Mouse (Mus musculus) B cell, adult 62 days (primary cell): ENCODE data around the gene Cdc42ep2. TPM values are rescaled to one million over a fixed set of nuclear protein-coding genes. Genes with fewer than 3 reads are reported as not detected.

Experiments used
- total RNA-seq: library from RNA; stranded (reverse); gene quantifications from 4 replicates; pipeline ENCODE4 v1.2.4, GENCODE M21; 2023

The Cdc42ep2 gene
- total RNA-seq = 0.15 to 0.43 TPM (median 0.15 TPM) in 3 of 4 replicates, not detected in the other

DNA sequence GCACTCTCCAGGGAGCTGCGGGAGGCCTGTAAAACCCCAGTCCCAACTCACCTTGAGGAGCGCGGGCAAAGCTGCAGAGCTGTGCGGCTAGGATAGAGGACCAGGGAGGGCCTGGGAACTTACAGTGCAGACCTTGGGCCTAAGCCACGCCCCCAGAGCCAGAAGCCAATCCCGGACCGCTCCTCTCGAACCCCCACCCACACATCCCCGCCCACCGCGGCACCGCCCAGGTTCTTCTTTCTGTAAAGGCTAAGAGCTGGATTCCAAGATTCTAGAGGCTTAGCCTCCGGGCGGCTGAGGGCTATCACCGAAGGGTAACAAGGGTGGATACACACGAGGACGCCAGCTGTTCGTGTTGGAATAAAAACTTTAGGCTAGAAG is at the start of gene Cdc42ep2:
Gene Cdc42ep2, minus strand, starts transcription at position 104 of the 381 bp plus-strand sequence.

DNA sequence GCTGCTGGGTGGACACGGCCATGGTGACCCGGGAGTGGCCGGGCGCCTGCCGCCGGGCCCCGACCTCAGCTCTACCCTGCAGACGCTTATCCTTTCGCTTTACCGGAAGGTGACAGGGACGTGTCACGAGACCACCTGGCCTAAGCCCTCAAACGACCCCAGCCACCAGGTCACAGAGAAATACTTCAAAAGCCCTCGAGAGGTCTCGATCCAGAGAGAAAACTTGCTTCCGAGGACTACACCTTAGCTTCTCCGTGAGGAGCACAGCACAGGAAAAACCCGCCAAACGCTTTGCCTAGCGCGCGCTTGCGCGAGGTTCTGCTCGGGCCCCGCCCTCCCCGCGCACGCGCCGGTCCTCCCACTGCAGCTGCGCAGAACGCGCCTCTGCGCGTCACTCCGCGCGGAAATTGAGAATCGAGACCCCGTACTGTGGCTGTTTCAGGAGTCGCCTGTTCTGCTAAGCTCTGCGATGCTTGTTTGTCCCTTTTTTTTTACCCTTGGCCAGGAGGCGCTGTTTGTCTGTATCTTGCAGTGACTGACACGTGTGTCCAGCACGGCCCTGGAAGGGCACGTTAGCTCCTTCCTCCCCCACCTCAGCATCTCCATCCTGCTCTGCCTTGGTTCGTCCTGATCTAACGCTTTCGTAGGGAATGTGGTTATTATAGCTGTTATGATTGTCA is 39.4 kb upstream of the Cdc42ep2 start, which contains the start of gene Pola2:
Gene Pola2, minus strand, starts transcription at position 320 of the 680 bp plus-strand sequence.

DNA sequence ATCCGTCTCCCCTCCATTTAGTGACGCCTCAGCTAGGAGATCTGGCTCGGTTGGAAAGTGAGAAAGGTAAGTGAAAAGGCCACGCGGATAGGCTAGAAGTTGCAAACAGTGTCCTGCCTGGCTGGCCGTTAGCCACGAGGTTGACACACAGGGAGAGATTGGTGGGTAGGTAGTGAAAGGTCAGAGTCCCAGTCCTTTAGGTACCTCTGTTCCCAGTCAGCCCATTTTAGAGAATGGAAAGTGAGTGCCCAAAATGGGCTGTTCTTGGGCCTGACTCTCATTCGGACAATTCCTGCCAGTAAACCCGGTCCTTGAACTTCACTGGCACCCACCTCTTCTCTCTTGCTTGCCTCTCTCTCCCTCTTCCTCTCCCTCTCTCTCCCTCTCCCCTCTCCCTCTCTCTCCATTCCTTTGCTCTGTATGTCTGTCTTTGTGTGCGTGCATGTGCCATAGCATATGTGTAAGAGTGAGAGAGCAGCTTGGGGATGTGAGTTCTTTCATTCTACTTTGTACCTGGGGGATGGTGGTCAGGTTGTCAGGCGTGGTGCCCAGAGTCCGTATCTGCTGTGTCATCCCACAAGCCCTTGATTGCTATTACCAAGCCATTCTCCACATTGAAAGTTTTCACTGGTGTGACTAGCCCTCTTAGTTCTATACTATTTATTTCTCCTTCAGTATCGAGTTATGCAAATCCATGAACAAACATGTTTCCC is 11.5 kb downstream of the Cdc42ep2 start, which contains the start of gene Dpf2:
Gene Dpf2, minus strand, starts transcription at position 4 of the 713 bp plus-strand sequence.

DNA sequence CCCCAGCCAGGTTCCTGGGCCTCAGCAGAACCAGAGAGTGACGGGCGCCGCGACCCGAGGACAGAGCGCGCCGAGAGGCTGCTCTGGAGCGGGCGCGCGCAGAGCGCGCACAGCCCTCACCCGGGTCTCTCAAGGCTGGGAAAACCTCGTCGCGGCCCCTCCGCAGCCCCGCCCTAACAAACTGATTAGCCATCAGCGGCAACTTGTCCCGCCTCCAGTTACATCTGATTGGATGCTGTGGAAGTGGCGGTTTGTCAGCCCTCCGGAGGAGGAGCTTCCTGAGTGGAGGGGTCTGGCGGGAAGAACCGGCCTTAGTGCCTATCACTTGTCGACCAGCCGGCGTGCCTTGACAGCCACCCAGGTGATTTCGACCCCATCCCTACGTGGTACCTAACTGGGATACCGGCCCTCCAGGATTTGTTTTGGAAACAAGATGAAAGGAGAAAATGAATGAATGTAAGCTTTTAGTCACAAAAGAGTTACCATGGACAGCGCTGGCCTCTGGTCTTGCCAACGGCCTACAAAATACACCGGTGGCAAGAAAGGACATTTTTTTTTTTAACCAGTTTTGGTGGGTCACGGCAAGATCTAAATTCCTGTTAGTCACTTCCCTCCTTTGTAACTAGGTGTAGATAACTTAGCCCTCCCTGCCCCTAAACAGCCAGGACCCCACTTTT is 30.5 kb downstream of the Cdc42ep2 start, which contains the start of gene Tigd3:
Gene Tigd3, minus strand, starts transcription at position 148 of the 677 bp plus-strand sequence.

DNA sequence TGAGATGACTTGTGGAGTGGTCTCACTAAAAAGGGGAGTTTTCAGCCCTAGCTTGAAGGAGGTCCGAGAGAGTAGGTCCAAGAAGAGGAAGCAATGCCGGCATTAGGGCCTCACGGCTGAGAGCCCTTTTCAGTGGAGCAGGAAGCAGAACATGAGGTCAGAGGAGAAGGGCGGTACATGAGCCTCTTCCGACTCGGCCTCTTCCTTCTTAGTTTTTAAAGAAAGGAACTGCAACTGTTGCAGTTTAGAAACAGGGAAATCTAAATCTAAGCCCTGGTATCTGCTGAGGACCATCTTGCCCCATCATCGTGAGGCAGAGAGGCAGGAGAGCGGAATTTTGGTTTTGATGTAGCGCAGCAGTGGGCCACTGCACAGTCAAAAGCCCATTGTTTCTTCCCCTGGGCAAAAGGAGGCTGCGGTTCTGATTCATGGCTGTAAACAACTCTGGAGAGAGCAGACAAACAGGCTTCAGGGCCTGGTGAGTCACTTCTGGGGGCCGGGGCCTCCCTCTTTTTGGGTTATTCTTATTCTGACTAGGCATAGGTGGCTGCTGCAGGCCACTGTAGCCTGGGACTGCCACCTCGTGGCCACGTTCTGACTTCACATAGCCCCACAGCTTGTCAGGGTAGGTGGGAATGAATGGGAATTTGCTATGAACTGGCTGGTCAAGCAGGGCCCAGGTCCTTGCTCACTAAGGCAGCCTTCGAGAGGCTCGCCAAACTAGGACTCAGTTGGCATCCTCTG is 46.8 kb downstream of the Cdc42ep2 start, which contains the start of gene Slc25a45:
Gene Slc25a45, plus strand, starts transcription at position 191 of the 744 bp plus-strand sequence.

DNA sequence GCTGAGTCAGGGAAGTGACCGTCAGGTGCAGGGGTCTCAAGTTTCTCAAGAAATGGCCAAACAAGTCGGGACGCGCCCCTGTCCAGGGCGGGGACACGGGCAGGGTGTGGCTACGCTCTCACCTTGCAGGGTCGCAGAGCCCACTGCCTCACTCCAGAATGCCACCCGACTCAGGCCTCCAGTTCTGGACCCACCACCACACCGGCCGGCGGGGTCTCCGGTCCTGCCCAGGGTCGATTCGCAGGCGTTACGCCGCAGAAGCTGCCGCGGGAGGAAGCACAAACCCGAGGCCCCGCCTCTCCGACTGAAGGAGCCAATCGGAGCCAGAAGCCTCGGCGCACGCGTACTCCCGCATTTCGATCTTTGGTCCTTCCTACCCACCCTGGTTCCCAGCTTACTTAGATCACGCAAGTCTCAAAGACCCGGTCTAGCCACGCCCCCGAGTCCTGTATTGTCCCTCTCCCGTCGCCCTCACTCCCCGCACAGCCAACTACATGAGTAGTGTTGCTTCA is 49.6 kb downstream of the Cdc42ep2 start, which contains the start of gene Frmd8:
Gene Frmd8, minus strand, starts transcription at position 306 of the 512 bp plus-strand sequence.

Other genes with a start within 250 kb of the Cdc42ep2 start
- 55.2 to 63.2 TPM (median 57.8 TPM) in 4 replicates for gene Map3k11, start 236.1 kb downstream of the Cdc42ep2 start, total RNA-seq
- gene Pcnx3, start 235.9 kb downstream of the Cdc42ep2 start, total RNA-seq = 193 to 226 TPM (median 206 TPM) in 4 replicates
- gene Kcnk7, start 220.4 kb downstream of the Cdc42ep2 start, total RNA-seq = not detected in 4 replicates
- 50.4 to 54.6 TPM (median 51.6 TPM) in 4 replicates for gene Ehbp1l1, start 198.5 kb downstream of the Cdc42ep2 start, total RNA-seq
- 18.2 to 22.6 TPM (median 21.3 TPM) in 4 replicates for gene Fam89b, start 195.2 kb downstream of the Cdc42ep2 start, total RNA-seq
- gene Ltbp3, start 183.9 kb downstream of the Cdc42ep2 start, total RNA-seq = not detected in 4 replicates
- gene Scyl1, start 153.4 kb downstream of the Cdc42ep2 start, total RNA-seq = 78.0 to 85.4 TPM (median 79.7 TPM) in 4 replicates
- 33.0 to 43.6 TPM (median 39.5 TPM) in 4 replicates for gene Frmd8, start 49.5 kb downstream of the Cdc42ep2 start, total RNA-seq
- gene Slc25a45, start 47.0 kb downstream of the Cdc42ep2 start, total RNA-seq = 17.1 to 24.8 TPM (median 22.9 TPM) in 4 replicates
- 1.8 to 2.4 TPM (median 2.4 TPM) in 4 replicates for gene Tigd3, start 30.7 kb downstream of the Cdc42ep2 start, total RNA-seq
- gene Dpf2, start 11.8 kb downstream of the Cdc42ep2 start, total RNA-seq = 146 to 167 TPM (median 148 TPM) in 4 replicates
- 70.0 to 82.8 TPM (median 72.2 TPM) in 4 replicates for gene Pola2, start 39.4 kb upstream of the Cdc42ep2 start, total RNA-seq
- not detected in 4 replicates for gene Slc22a20, start 61.3 kb upstream of the Cdc42ep2 start, total RNA-seq
- gene Capn1, start 91.1 kb upstream of the Cdc42ep2 start, total RNA-seq = 72.1 to 103 TPM (median 80.6 TPM) in 4 replicates
- 154 to 181 TPM (median 166 TPM) in 4 replicates for gene Syvn1, start 121.8 kb upstream of the Cdc42ep2 start, total RNA-seq
- 15.2 to 17.2 TPM (median 15.8 TPM) in 4 replicates for gene Mrpl49, start 133.0 kb upstream of the Cdc42ep2 start, total RNA-seq
- 3,352 to 3,577 TPM (median 3,439 TPM) in 4 replicates for gene Fau, start 133.0 kb upstream of the Cdc42ep2 start, total RNA-seq
- 10.8 to 13.2 TPM (median 12.5 TPM) in 4 replicates for gene Znhit2, start 136.4 kb upstream of the Cdc42ep2 start, total RNA-seq
- gene Tm7sf2, start 143.6 kb upstream of the Cdc42ep2 start, total RNA-seq = 9.1 to 13.6 TPM (median 10.5 TPM) in 4 replicates
- 94.8 to 109 TPM (median 102 TPM) in 4 replicates for gene Vps51, start 152.4 kb upstream of the Cdc42ep2 start, total RNA-seq
- not detected in 4 replicates for gene Tmem262, start 155.2 kb upstream of the Cdc42ep2 start, total RNA-seq
- not detected in 4 replicates for gene Gm28374, start 157.4 kb upstream of the Cdc42ep2 start, total RNA-seq
- 50.9 to 56.9 TPM (median 54.3 TPM) in 4 replicates for gene Zfpl1, start 160.1 kb upstream of the Cdc42ep2 start, total RNA-seq
- 1.4 to 2.8 TPM (median 1.8 TPM) in 4 replicates for gene Cdca5, start 160.2 kb upstream of the Cdc42ep2 start, total RNA-seq
- 0.81 TPM in 1 of 4 replicates, not detected in the others for gene AC131692.1, start 169.6 kb upstream of the Cdc42ep2 start, total RNA-seq
- gene Naaladl1, start 181.0 kb upstream of the Cdc42ep2 start, total RNA-seq = not detected in 4 replicates
- gene Sac3d1, start 193.8 kb upstream of the Cdc42ep2 start, total RNA-seq = 6.4 to 8.9 TPM (median 8.8 TPM) in 4 replicates
- gene Snx15, start 203.5 kb upstream of the Cdc42ep2 start, total RNA-seq = 31.0 to 37.8 TPM (median 33.7 TPM) in 4 replicates
- not detected in 4 replicates for gene Batf2, start 216.2 kb upstream of the Cdc42ep2 start, total RNA-seq
- 27.2 to 31.2 TPM (median 29.9 TPM) in 4 replicates for gene Arl2, start 216.7 kb upstream of the Cdc42ep2 start, total RNA-seq